Mouse (Mus musculus): ENCODE measurements at regions not wholly inside any gene's neighbourhood (a gene's known extent, or its start where the extent isn't known, plus 50 kb on each side); places are given as distances from the start of the nearest gene placed in this dataset.

- Histone ChIP-seq H3K36me3 (ENCODE audit: control insufficient read depth, insufficient read depth, low read length, poor library complexity, severe bottlenecking) (no peaks in the 10 kb centered on the region), H3K9ac (ENCODE audit: insufficient read depth, low read depth, low read length, poor library complexity, severe bottlenecking) (no peak overlapping the region), H3K4me1 (ENCODE audit: control insufficient read depth in 2 of 2, insufficient read depth in 2 of 2, low read length in 2 of 2, poor library complexity in 1 of 2) (no peaks in the 10 kb centered on the region), H3K4me3 (ENCODE audit: insufficient read depth in 1 of 2, low read depth in 1 of 2, low read length in 2 of 2, poor library complexity in 1 of 2, severe bottlenecking in 1 of 2) (no peak overlapping the region), H3K9me3 (ENCODE audit: control insufficient read depth, insufficient read depth, low read depth, low read length) (no peaks in the 10 kb centered on the region), H3K27ac (ENCODE audit: insufficient read depth, low read depth, low read length, poor library complexity, severe bottlenecking) (no peak overlapping the region)
- in situ Hi-C loops (cut with MboI; ENCODE audit: low sequenced_read_pairs in 2 of 2, unreplicated experiment in 2 of 2): no loop called here
- no peak for DNase-seq (ENCODE audit: low read depth, low spot score)
- TF ChIP-seq CHD2 (IDR thresholded peaks at IDR 0.05; ENCODE audit: low read depth, low read length) (no peak), HCFC1 (IDR thresholded peaks at IDR 0.05; ENCODE audit: borderline replicate concordance, insufficient read depth, low read length) (no peak), MAFK (IDR thresholded peaks at IDR 0.05; ENCODE audit: insufficient read depth, low read depth, low read length) (no peak), ZC3H11A (IDR thresholded peaks at IDR 0.05; ENCODE audit: borderline replicate concordance, low read depth, low read length) (no peak), ZNF384 (IDR thresholded peaks at IDR 0.05; ENCODE audit: low read depth, low read length) (no peak)
These were observed 274.1 kb downstream of the Hdgfl1 start for GRCm38 (mm10) chr13:26495871-26496270.

DNA sequence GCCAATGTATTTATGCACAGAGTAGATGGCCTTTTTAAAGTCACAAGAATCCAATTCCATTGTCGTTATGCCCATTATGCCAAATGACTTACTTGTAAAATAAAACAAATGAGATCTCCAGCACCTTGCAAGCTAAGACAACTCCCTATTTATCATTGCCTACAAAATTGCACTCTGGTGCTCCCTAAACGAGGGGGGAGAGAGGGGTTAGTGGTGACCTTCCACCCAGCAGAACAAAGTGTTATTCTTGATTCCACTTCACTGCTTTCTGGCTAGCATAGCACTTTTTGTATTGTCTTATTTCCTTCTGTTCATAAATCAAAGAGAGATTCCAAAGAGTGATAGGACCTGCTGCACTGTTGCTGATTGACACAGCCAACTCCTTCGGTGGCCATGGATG is 300.6 kb downstream of the Hdgfl1 start:
- Histone ChIP-seq H3K36me3 (ENCODE audit: control insufficient read depth, insufficient read depth, low read length, poor library complexity, severe bottlenecking) (no peaks in the 10 kb centered on the region), H3K27ac (ENCODE audit: insufficient read depth, low read depth, low read length, poor library complexity, severe bottlenecking) (no peak overlapping the region), H3K9me3 (ENCODE audit: control insufficient read depth, insufficient read depth, low read depth, low read length) (no peaks in the 10 kb centered on the region), H3K9ac (ENCODE audit: insufficient read depth, low read depth, low read length, poor library complexity, severe bottlenecking) (no peak overlapping the region), H3K4me1 (ENCODE audit: control insufficient read depth in 2 of 2, insufficient read depth in 2 of 2, low read length in 2 of 2, poor library complexity in 1 of 2) (no peaks in the 10 kb centered on the region), H3K4me3 (ENCODE audit: insufficient read depth in 1 of 2, low read depth in 1 of 2, low read length in 2 of 2, poor library complexity in 1 of 2, severe bottlenecking in 1 of 2) (no peak overlapping the region)
- TF ChIP-seq HCFC1 (IDR thresholded peaks at IDR 0.05; ENCODE audit: borderline replicate concordance, insufficient read depth, low read length) (no peak), ZC3H11A (IDR thresholded peaks at IDR 0.05; ENCODE audit: borderline replicate concordance, low read depth, low read length) (no peak), ZNF384 (IDR thresholded peaks at IDR 0.05; ENCODE audit: low read depth, low read length) (no peak)
- in situ Hi-C loops (cut with MboI; ENCODE audit: low sequenced_read_pairs in 2 of 2, unreplicated experiment in 2 of 2): no loop called here
- no peak for DNase-seq (ENCODE audit: low read depth, low spot score)

DNA sequence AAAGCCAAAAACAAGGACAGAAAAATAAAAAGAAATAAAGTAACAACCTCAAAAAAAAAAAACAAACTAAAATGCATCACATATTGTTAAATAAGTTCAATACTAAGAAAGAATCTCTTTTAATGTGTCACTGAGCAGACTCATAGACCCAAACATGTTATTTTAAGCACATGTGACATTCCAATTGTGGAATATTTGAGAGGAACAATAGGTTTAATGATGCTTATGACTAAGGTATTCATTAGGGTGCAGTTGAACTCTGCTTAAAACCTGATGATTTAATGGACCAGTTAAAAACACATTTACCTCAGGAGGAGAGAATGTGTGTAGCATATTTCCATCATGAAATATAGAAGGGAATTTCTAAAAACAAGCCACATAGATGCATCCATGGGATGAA is 302.4 kb downstream of the Hdgfl1 start:
- Histone ChIP-seq H3K4me1 (ENCODE audit: control insufficient read depth in 2 of 2, insufficient read depth in 2 of 2, low read length in 2 of 2, poor library complexity in 1 of 2) (no peaks in the 10 kb centered on the region), H3K27ac (ENCODE audit: insufficient read depth, low read depth, low read length, poor library complexity, severe bottlenecking) (no peak overlapping the region), H3K9ac (ENCODE audit: insufficient read depth, low read depth, low read length, poor library complexity, severe bottlenecking) (no peak overlapping the region), H3K36me3 (ENCODE audit: control insufficient read depth, insufficient read depth, low read length, poor library complexity, severe bottlenecking) (no peaks in the 10 kb centered on the region), H3K4me3 (ENCODE audit: insufficient read depth in 1 of 2, low read depth in 1 of 2, low read length in 2 of 2, poor library complexity in 1 of 2, severe bottlenecking in 1 of 2) (no peak overlapping the region), H3K9me3 (ENCODE audit: control insufficient read depth, insufficient read depth, low read depth, low read length) (no peaks in the 10 kb centered on the region)
- in situ Hi-C loops (cut with MboI; ENCODE audit: low sequenced_read_pairs in 2 of 2, unreplicated experiment in 2 of 2): no loop called here
- TF ChIP-seq ZNF384 (IDR thresholded peaks at IDR 0.05; ENCODE audit: low read depth, low read length): no peak
- TF ChIP-seq ZC3H11A (IDR thresholded peaks at IDR 0.05; ENCODE audit: borderline replicate concordance, low read depth, low read length): no peak
- no peak for TF ChIP-seq CHD2 (IDR thresholded peaks at IDR 0.05; ENCODE audit: low read depth, low read length)
- TF ChIP-seq HCFC1 (IDR thresholded peaks at IDR 0.05; ENCODE audit: borderline replicate concordance, insufficient read depth, low read length): no peak
- no peak for TF ChIP-seq MAFK (IDR thresholded peaks at IDR 0.05; ENCODE audit: insufficient read depth, low read depth, low read length)
- DNase-seq (ENCODE audit: low read depth, low spot score): no peak

- no peaks in the 10 kb centered on the region for H3K36me3 ChIP-seq (ENCODE audit: control insufficient read depth, insufficient read depth, low read length, poor library complexity, severe bottlenecking)
- no peak for DNase-seq (ENCODE audit: low read depth, low spot score)
- in situ Hi-C loops (cut with MboI; ENCODE audit: low sequenced_read_pairs in 2 of 2, unreplicated experiment in 2 of 2): no loop called here
- TF ChIP-seq CHD2 (IDR thresholded peaks at IDR 0.05; ENCODE audit: low read depth, low read length): no peak
- no peak for TF ChIP-seq HCFC1 (IDR thresholded peaks at IDR 0.05; ENCODE audit: borderline replicate concordance, insufficient read depth, low read length)
- no peak for TF ChIP-seq ZC3H11A (IDR thresholded peaks at IDR 0.05; ENCODE audit: borderline replicate concordance, low read depth, low read length)
- no peak overlapping the region for H3K27ac ChIP-seq (ENCODE audit: insufficient read depth, low read depth, low read length, poor library complexity, severe bottlenecking)
- no peak overlapping the region for H3K9ac ChIP-seq (ENCODE audit: insufficient read depth, low read depth, low read length, poor library complexity, severe bottlenecking)
- no peak overlapping the region for H3K4me3 ChIP-seq (ENCODE audit: insufficient read depth in 1 of 2, low read depth in 1 of 2, low read length in 2 of 2, poor library complexity in 1 of 2, severe bottlenecking in 1 of 2)
- no peaks in the 10 kb centered on the region for H3K9me3 ChIP-seq (ENCODE audit: control insufficient read depth, insufficient read depth, low read depth, low read length)
- H3K4me1 ChIP-seq (ENCODE audit: control insufficient read depth in 2 of 2, insufficient read depth in 2 of 2, low read length in 2 of 2, poor library complexity in 1 of 2): no peaks in the 10 kb centered on the region
These were observed 305.4 kb downstream of the Hdgfl1 start for GRCm38 (mm10) chr13:26464523-26464922.

DNA sequence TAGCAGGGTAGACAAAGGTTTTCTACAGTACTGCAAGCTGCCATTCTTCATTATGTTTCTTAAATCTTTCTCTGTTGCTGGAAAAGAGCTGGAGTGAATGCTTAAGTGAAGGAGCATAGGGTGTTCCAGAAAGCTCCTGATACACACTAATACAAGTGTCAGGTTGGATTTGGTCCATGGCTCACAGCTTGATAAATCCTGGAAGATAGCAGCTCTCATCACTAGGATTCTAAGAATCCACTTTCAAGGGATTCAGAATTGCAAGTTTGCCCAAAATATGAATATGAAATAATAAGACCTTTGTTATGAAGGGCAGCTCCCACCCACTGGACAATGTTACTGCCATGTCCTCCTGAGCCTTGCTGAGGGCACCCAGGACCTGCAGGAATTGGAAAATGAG is 305.9 kb downstream of the Hdgfl1 start:
- Histone ChIP-seq H3K36me3 (ENCODE audit: control insufficient read depth, insufficient read depth, low read length, poor library complexity, severe bottlenecking) (no peaks in the 10 kb centered on the region), H3K27ac (ENCODE audit: insufficient read depth, low read depth, low read length, poor library complexity, severe bottlenecking) (no peak overlapping the region), H3K9ac (ENCODE audit: insufficient read depth, low read depth, low read length, poor library complexity, severe bottlenecking) (no peak overlapping the region), H3K9me3 (ENCODE audit: control insufficient read depth, insufficient read depth, low read depth, low read length) (no peaks in the 10 kb centered on the region), H3K4me1 (ENCODE audit: control insufficient read depth in 2 of 2, insufficient read depth in 2 of 2, low read length in 2 of 2, poor library complexity in 1 of 2) (no peaks in the 10 kb centered on the region), H3K4me3 (ENCODE audit: insufficient read depth in 1 of 2, low read depth in 1 of 2, low read length in 2 of 2, poor library complexity in 1 of 2, severe bottlenecking in 1 of 2) (no peak overlapping the region)
- no peak for TF ChIP-seq CHD2 (IDR thresholded peaks at IDR 0.05; ENCODE audit: low read depth, low read length)
- DNase-seq (ENCODE audit: low read depth, low spot score): no peak
- in situ Hi-C loops (cut with MboI; ENCODE audit: low sequenced_read_pairs in 2 of 2, unreplicated experiment in 2 of 2): no loop called here
